In the genomic region with DNA sequence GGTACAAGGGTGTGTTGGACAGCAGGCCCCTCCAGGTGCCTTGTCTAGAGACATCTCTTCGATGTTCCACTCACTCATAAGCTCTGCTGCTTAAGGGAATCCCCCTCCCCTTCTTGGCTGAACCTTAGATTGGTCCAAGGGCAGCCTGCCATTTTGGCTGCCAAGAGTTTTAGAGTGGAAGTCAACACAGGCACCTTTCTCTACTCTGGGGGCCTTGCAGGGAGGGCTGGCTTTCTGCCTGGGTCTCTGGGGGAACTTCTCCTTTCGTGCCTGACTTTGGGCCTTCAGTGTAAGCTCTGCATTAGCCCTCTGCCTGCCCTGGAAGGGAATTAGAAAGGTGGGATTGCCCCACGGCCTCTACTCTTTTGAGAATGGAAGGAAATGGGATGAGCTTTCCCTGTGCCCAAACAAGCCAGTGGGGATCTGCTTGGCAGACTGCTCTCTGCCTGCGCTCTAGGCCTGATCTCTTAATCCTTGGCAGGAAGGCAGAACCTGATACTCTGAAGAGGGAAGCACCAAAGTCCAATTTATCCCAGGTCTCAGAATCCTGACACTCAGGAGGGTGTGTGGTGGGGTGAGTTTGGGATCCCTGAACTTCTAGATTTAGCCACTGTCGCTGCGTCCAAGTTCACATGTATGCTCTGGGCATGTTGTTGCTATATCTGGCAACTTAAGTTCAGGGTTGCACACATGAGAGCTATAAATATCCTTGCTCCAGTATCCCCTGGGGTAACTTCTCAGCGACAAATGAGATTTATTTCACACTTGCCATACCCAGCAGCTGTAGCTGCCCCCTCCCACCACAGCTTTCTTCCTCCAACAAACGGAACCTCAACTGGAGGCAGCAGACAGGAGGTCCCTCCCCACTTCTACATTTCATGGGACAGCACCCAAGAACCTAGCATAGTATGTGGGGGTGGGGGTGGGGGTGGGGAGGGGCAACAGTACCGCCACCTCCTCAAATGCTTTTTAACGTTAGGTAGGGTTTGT, we compare ENCODE assay signal across 14 mouse cellular contexts. TPM values are rescaled to one million over a fixed set of nuclear protein-coding genes. Genes with fewer than 3 reads are reported as not detected.
DNase-seq lines count a peak whose midpoint lies in the region.
"Had no signal": no experiment of that assay in that cellular context is flagged by ENCODE, and none has a peak within 500 bp of the region (broad histone marks: within the 10 kb centered on the region; RNA-seq: fewer than 3 reads in every experiment).

No protein-coding gene starts in this region.

- intact Hi-C loops in heart, postnatal 25 days (cut with DNase I) = loop anchor here (5.0 kb wide), 1 partner anchor 54 kb away; no protein-coding TSS in a partner anchor
- intact Hi-C loops in heart, postnatal 10 days (cut with DNase I) = loop anchor here (10.0 kb wide), 1 partner anchor 57 kb away; the partner anchor contains the start of genes Cript and Pigf

- H3K27ac ChIP-seq in brown adipose tissue, adult 24 weeks (replicated peaks; ENCODE audit: low read depth, low read length) = peak overlapping the region; percentile 26

- H3K4me1 ChIP-seq in brown adipose tissue, adult 24 weeks (ENCODE audit: control insufficient read depth, insufficient read depth, insufficient read length, low read length) = peaks cover 13% of the 10 kb centered on the region

- DNase-seq in heart, adult 9 months (ENCODE audit: low spot score in 2 of 2) = peak; percentile 47 to 52
- DNase-seq in heart, postnatal 25 days (ENCODE audit: low spot score) = no peak
- DNase-seq in right cerebral cortex, postnatal 10 days (ENCODE audit: low spot score in 2 of 2) = peak; percentile 62 to 71
- no peak for DNase-seq in right cerebral cortex, adult 18-20 months
- DNase-seq in heart, postnatal 10 days = peak; percentile 55
- no peak for DNase-seq in retina, postnatal 1 day
- DNase-seq in kidney, adult 8-10 months = no peak
- DNase-seq: cerebellum, adult 8-10 months; kidney, postnatal 25 days; lung, postnatal 10 days had no signal

- no peak overlapping the region for H3K4me3 ChIP-seq in brown adipose tissue, adult 24 weeks (ENCODE audit: insufficient read depth, low read depth, low read length)
- H3K4me3 ChIP-seq: erythroblast, embryonic 14.5 days had no signal

RNA-seq across cellular contexts. Expression of gene Rhoq, which starts 4.9 kb away (rescaled TPM):
- 100 to 1,000 TPM; 140 to 159 TPM for total RNA-seq in heart, postnatal 25 days (2021)
- polyA plus RNA-seq in brown adipose tissue, adult 24 weeks (2012; ENCODE audit: insufficient read depth, insufficient read length, missing spikeins) = 122 and 182 TPM in 2 replicates
- total RNA-seq in heart, postnatal 10 days (2021) = 100 to 1,000 TPM; 168 to 176 TPM

RNA-seq across cellular contexts. Expression of gene Atp6v1e2, which starts 20.1 kb away (rescaled TPM):
- not detected for total RNA-seq in heart, postnatal 25 days (2021)
- not detected in 2 replicates for polyA plus RNA-seq in brown adipose tissue, adult 24 weeks (2012; ENCODE audit: insufficient read depth, insufficient read length, missing spikeins)
- not detected for total RNA-seq in heart, postnatal 10 days (2021)
- total RNA-seq: gastrocnemius, adult 8-10 months had no signal
- polyA plus RNA-seq: erythroblast, embryonic 14.5 days; limb, embryonic 11.5 days had no signal

RNA-seq across cellular contexts. Expression of gene Tmem247, which starts 50.7 kb away (rescaled TPM):
- not detected for total RNA-seq in heart, postnatal 25 days (2021)
- not detected in 2 replicates for polyA plus RNA-seq in brown adipose tissue, adult 24 weeks (2012; ENCODE audit: insufficient read depth, insufficient read length, missing spikeins)
- not detected for total RNA-seq in heart, postnatal 10 days (2021)
- total RNA-seq: gastrocnemius, adult 8-10 months had no signal
- polyA plus RNA-seq: erythroblast, embryonic 14.5 days; limb, embryonic 11.5 days had no signal

RNA-seq across cellular contexts. Expression of gene Pigf, which starts 57.4 kb away (rescaled TPM):
- total RNA-seq in heart, postnatal 25 days (2021) = 1 to 10 TPM; 4.2 to 4.8 TPM
- 9.2 and 11.6 TPM in 2 replicates for polyA plus RNA-seq in brown adipose tissue, adult 24 weeks (2012; ENCODE audit: insufficient read depth, insufficient read length, missing spikeins)
- total RNA-seq in heart, postnatal 10 days (2021) = 1 to 10 TPM; 4.7 to 6.4 TPM

RNA-seq across cellular contexts. Expression of gene Cript, which starts 57.5 kb away (rescaled TPM):
- 10 to 100 TPM; 38.8 to 46.8 TPM for total RNA-seq in heart, postnatal 25 days (2021)
- polyA plus RNA-seq in brown adipose tissue, adult 24 weeks (2012; ENCODE audit: insufficient read depth, insufficient read length, missing spikeins) = 96.6 and 131 TPM in 2 replicates
- 10 to 100 TPM; 49.5 to 49.6 TPM for total RNA-seq in heart, postnatal 10 days (2021)

Comparison
In these comparisons a context has a peak if more than half of its experiments do, and no peak if none do; other contexts are left out.
1. DNase-seq: peak in heart, adult 9 months (2 of 2), right cerebral cortex, postnatal 10 days (2 of 2) and heart, postnatal 10 days (2 of 2); none in heart, postnatal 25 days (single experiment), right cerebral cortex, adult 18-20 months (single experiment), retina, postnatal 1 day (single experiment) and kidney, adult 8-10 months (0 of 2).